Mouse (Mus musculus) forebrain, embryonic 16.5 days (tissue): ENCODE measurements around the gene Ccdc159. TPM values are rescaled to one million over a fixed set of nuclear protein-coding genes. Genes with fewer than 3 reads are reported as not detected.

Experiments
- ATAC-seq: fragments of 200-750 bp; cut with Nextera tagmentation; 2 replicates; pipeline ENCODE4 v1.8.0; 2017; ENCODE audit warnings: mild to moderate bottlenecking, moderate library complexity
- H3K27ac ChIP-seq: fragments of 300-500 bp; sonication (generic); 2 replicates; pipeline ENCODE4 v1.5.1; 2014; ENCODE audit warnings: low read length, control low read depth
- H3K27me3 ChIP-seq: fragments of 300-500 bp; sonication (generic); replicated peaks from 2 replicates; pipeline ENCODE4 v1.6.1; 2014; ENCODE audit warnings: low read length; ENCODE audit not compliant: control insufficient read depth, insufficient read depth
- H3K36me3 ChIP-seq: fragments of 300-500 bp; sonication (generic); 2 replicates; pipeline ENCODE4 v1.6.1; 2014; ENCODE audit not compliant: control insufficient read depth, insufficient read depth
- H3K4me1 ChIP-seq: fragments of 300-500 bp; sonication (generic); replicated peaks from 2 replicates; pipeline ENCODE4 v1.6.1; 2014; ENCODE audit warnings: low read length; ENCODE audit not compliant: control insufficient read depth, insufficient read depth
- H3K4me2 ChIP-seq: fragments of 300-500 bp; sonication (generic); 2 replicates; pipeline ENCODE4 v1.6.1; 2014; ENCODE audit warnings: mild to moderate bottlenecking, low read length, control low read depth
- H3K4me3 ChIP-seq: fragments of 300-500 bp; sonication (generic); replicated peaks from 2 replicates; pipeline ENCODE4 v1.5.1; 2014; ENCODE audit warnings: mild to moderate bottlenecking, low read length, control low read depth
- H3K9ac ChIP-seq: fragments of 300-500 bp; sonication (generic); replicated peaks from 2 replicates; pipeline ENCODE4 v1.6.1; 2014; ENCODE audit warnings: low read depth, low read length, control low read depth
- H3K9me3 ChIP-seq: fragments of 300-500 bp; sonication (generic); 2 replicates; pipeline ENCODE4 v1.6.1; 2016; ENCODE audit warnings: low read length; ENCODE audit not compliant: control insufficient read depth
- WGBS: fragments of 180-500 bp; shearing (Covaris S2); extraction: QIAGEN DNeasy Blood & Tissue Kit; methylation state at CpG from one replicate; pipeline ENCODE4 v1.1.7; 2014; 5-methylcytosine and 5-hydroxymethylcytosine counted together
- polyA plus RNA-seq: library from polyadenylated mRNA; unstranded; fragments of >200 nt; fragmentation: Nextera tagmentation; extraction: Ambion mirVana; gene quantifications from 2 replicates; pipeline ENCODE4 v1.2.1, GENCODE M21; 2015

The Ccdc159 gene
- polyA plus RNA-seq, result 5.4 and 11.9 TPM in 2 replicates

GRCm38 (mm10) chr9:21927208-21927753, at the start of gene Ccdc159, which contains the start of gene Tmem205:
TSS of gene Ccdc159 (plus strand) at chr9:21927471.
TSS of gene Tmem205 (minus strand) at chr9:21927556.
- Histone ChIP-seq H3K27ac (peak within 1 kb of the TSS; percentile 62), H3K9me3 (no peaks in the 10 kb centered on the region), H3K36me3 (no peaks in the 10 kb centered on the region), H3K27me3 (no peaks in the 10 kb centered on the region), H3K4me3 (peak within 1 kb of the TSS; percentile 58), H3K9ac (peak within 1 kb of the TSS; percentile 78), H3K4me2 (peak within 1 kb of the TSS; percentile 66), H3K4me1 (peaks cover 14% of the 10 kb centered on the region)
- under 1% methylated on average over 28 of the region's 28 CpGs for WGBS
- peak; percentile 96 for ATAC-seq

GRCm38 (mm10) chr9:21889229-21889628, 38.0 kb upstream of the Ccdc159 start:
- Histone ChIP-seq H3K9ac (no peak overlapping the region), H3K9me3 (no peaks in the 10 kb centered on the region), H3K4me3 (no peak overlapping the region), H3K27me3 (no peaks in the 10 kb centered on the region), H3K4me2 (no peak overlapping the region), H3K36me3 (no peaks in the 10 kb centered on the region), H3K27ac (no peak overlapping the region), H3K4me1 (no peaks in the 10 kb centered on the region)
- no peak for ATAC-seq
- WGBS, result 61% methylated on average over 3 of the region's 3 CpGs

GRCm38 (mm10) chr9:21901223-21901820, 25.9 kb upstream of the Ccdc159 start:
- H3K9me3 ChIP-seq, result no peaks in the 10 kb centered on the region
- peak overlapping the region; percentile 58; the same call in 1 of the 2 replicates for H3K27ac ChIP-seq
- WGBS, result 14% methylated on average over 10 of the region's 10 CpGs
- H3K27me3 ChIP-seq, result peaks cover 15% of the 10 kb centered on the region
- H3K4me3 ChIP-seq, result peak overlapping the region; percentile 48
- H3K4me2 ChIP-seq, result peak overlapping the region; percentile 63
- 0 out of 2 replicates have a peak, but pooled peaks cover 4% of the 10 kb centered on the region for H3K4me1 ChIP-seq
- H3K36me3 ChIP-seq, result no peaks in the 10 kb centered on the region
- peak overlapping the region; percentile 24; the same call in 1 of the 2 replicates for H3K9ac ChIP-seq
- ATAC-seq, result peak; percentile 96

- Histone ChIP-seq H3K9me3 (no peaks in the 10 kb centered on the region), H3K36me3 (no peaks in the 10 kb centered on the region), H3K4me1 (0 out of 2 replicates have a peak, but pooled peaks cover 4% of the 10 kb centered on the region), H3K4me3 (no peak overlapping the region), H3K4me2 (no peak overlapping the region), H3K27me3 (peaks cover 12% of the 10 kb centered on the region), H3K9ac (no peak overlapping the region), H3K27ac (no peak overlapping the region)
- ATAC-seq, result no peak
- 88% methylated on average over 4 of the region's 4 CpGs for WGBS
Measured at GRCm38 (mm10) chr9:21904031-21904430, 23.2 kb upstream of the Ccdc159 start.

- Histone ChIP-seq H3K27me3 (no peaks in the 10 kb centered on the region), H3K9ac (no peak overlapping the region), H3K27ac (no peak overlapping the region), H3K9me3 (no peaks in the 10 kb centered on the region), H3K4me2 (no peak overlapping the region), H3K4me3 (no peak overlapping the region), H3K4me1 (no peaks in the 10 kb centered on the region), H3K36me3 (0 out of 2 replicates have a peak, but pooled peaks cover 2% of the 10 kb centered on the region)
- no peak for ATAC-seq
- 78% methylated on average over 11 of the region's 11 CpGs for WGBS
Measured at GRCm38 (mm10) chr9:21908216-21908615, 19.1 kb upstream of the Ccdc159 start.

GRCm38 (mm10) chr9:21909474-21910223, 17.6 kb upstream of the Ccdc159 start:
- Histone ChIP-seq H3K27me3 (no peaks in the 10 kb centered on the region), H3K4me3 (no peak overlapping the region), H3K9ac (no peak overlapping the region), H3K4me2 (no peak overlapping the region), H3K4me1 (no peaks in the 10 kb centered on the region), H3K9me3 (no peaks in the 10 kb centered on the region), H3K27ac (no peak overlapping the region), H3K36me3 (0 out of 2 replicates have a peak, but pooled peaks cover 4% of the 10 kb centered on the region)
- ATAC-seq, result no peak
- WGBS, result 85% methylated on average over 10 of the region's 10 CpGs

- H3K9ac ChIP-seq, result peak overlapping the region; percentile 79
- H3K9me3 ChIP-seq, result no peaks in the 10 kb centered on the region
- peak overlapping the region; percentile 81 for H3K4me2 ChIP-seq
- H3K36me3 ChIP-seq, result 0 out of 2 replicates have a peak, but pooled peaks cover 2% of the 10 kb centered on the region
- H3K4me3 ChIP-seq, result peak overlapping the region; percentile 57
- no peaks in the 10 kb centered on the region for H3K27me3 ChIP-seq
- WGBS, result 63% methylated on average over 3 of the region's 3 CpGs
- H3K4me1 ChIP-seq, result peaks cover 11% of the 10 kb centered on the region
- H3K27ac ChIP-seq, result peak overlapping the region; percentile 91
- ATAC-seq, result no peak
Measured at GRCm38 (mm10) chr9:21916851-21917492, 10.3 kb upstream of the Ccdc159 start.

- Histone ChIP-seq H3K36me3 (0 out of 2 replicates have a peak, but pooled peaks cover 2% of the 10 kb centered on the region), H3K27ac (peak overlapping the region; percentile 91), H3K4me1 (peaks cover 11% of the 10 kb centered on the region), H3K4me2 (peak overlapping the region; percentile 81), H3K4me3 (peak overlapping the region; percentile 57), H3K27me3 (no peaks in the 10 kb centered on the region), H3K9ac (peak overlapping the region; percentile 79), H3K9me3 (no peaks in the 10 kb centered on the region)
- ATAC-seq, result peak; percentile 86
- 1% methylated on average over 35 of the region's 35 CpGs for WGBS
Measured at GRCm38 (mm10) chr9:21917493-21918034, 9.7 kb upstream of the Ccdc159 start.
